15 mouse cellular contexts compared by ENCODE assay signal in genomic region chr3:27494698-27495097, GRCm38 (mm10).
"Had no signal": no experiment of that assay in that cellular context is flagged by ENCODE, and none has a peak within 500 bp of the region (broad histone marks: within the 10 kb centered on the region; RNA-seq: fewer than 3 reads in every experiment).

No protein-coding gene starts in this region.

- H3K9me3 ChIP-seq: lung, embryonic 15.5 days; megakaryocyte, embryonic 14.5 days; midbrain, embryonic 15.5 days; neural tube, embryonic 12.5 days; stomach, embryonic 15.5 days had no signal

- DNase-seq: lung, adult 2 months; right cerebral cortex, postnatal 14 days; thymus, adult 2 months; thymus, postnatal 25 days; thymus, postnatal 4 days had no signal

- H3K27ac ChIP-seq: lung, embryonic 15.5 days; macrophage; midbrain, embryonic 13.5 days; neural tube, embryonic 12.5 days; stomach, embryonic 15.5 days; stomach, postnatal 0 days had no signal

- H3K4me1 ChIP-seq: lung, embryonic 15.5 days; megakaryocyte, embryonic 14.5 days; stomach, embryonic 15.5 days had no signal

- ATAC-seq: lung, postnatal 0 days had no signal

- H3K9ac ChIP-seq: lung, embryonic 15.5 days; midbrain, embryonic 13.5 days; midbrain, embryonic 15.5 days; neural tube, embryonic 12.5 days; stomach, embryonic 15.5 days had no signal

- H3K27me3 ChIP-seq: lung, embryonic 15.5 days; megakaryocyte, embryonic 14.5 days; midbrain, embryonic 13.5 days; midbrain, embryonic 15.5 days; neural tube, embryonic 12.5 days; stomach, embryonic 15.5 days had no signal

- H3K4me2 ChIP-seq: lung, embryonic 15.5 days; midbrain, embryonic 11.5 days; midbrain, embryonic 15.5 days; neural tube, embryonic 12.5 days; stomach, embryonic 15.5 days had no signal

- H3K4me3 ChIP-seq: lung, embryonic 15.5 days; megakaryocyte, embryonic 14.5 days; midbrain, embryonic 13.5 days; midbrain, embryonic 15.5 days; neural tube, embryonic 12.5 days; stomach, embryonic 15.5 days had no signal

- H3K36me3 ChIP-seq: midbrain, embryonic 15.5 days had no signal
